Mouse (Mus musculus) c-Kit-negative CD71-positive TER-119-positive erythroid progenitor cells, embryonic 14.5 days (primary cell): ENCODE data around the gene Atf1.

Experiments used
- DNase-seq: peaks from one replicate; pipeline ENCODE4 v3.0.0-alpha.2; 2013; ENCODE audit warnings: low read depth, low spot score

Gene Atf1

GRCm38 (mm10) chr15:100227663-100228534, at the start of gene Atf1:
Gene Atf1, plus strand, starts transcription at chr15:100227819.
- DNase-seq: peak; percentile 79

GRCm38 (mm10) chr15:100178487-100178886, 49.1 kb upstream of the Atf1 start:
- no peak for DNase-seq

- no peak for DNase-seq
Observed at GRCm38 (mm10) chr15:100179685-100180084, 47.9 kb upstream of the Atf1 start.

- no peak for DNase-seq
Observed at GRCm38 (mm10) chr15:100180221-100180620, 47.4 kb upstream of the Atf1 start.

GRCm38 (mm10) chr15:100181841-100182240, 45.8 kb upstream of the Atf1 start:
- DNase-seq: no peak

GRCm38 (mm10) chr15:100182526-100183280, 44.9 kb upstream of the Atf1 start:
- no peak for DNase-seq

GRCm38 (mm10) chr15:100183510-100183909, 44.1 kb upstream of the Atf1 start:
- DNase-seq: no peak

GRCm38 (mm10) chr15:100184821-100185496, 42.7 kb upstream of the Atf1 start:
- no peak for DNase-seq

GRCm38 (mm10) chr15:100186234-100186633, 41.4 kb upstream of the Atf1 start:
- no peak for DNase-seq

GRCm38 (mm10) chr15:100186882-100187672, 40.5 kb upstream of the Atf1 start:
- no peak for DNase-seq

- DNase-seq: no peak
Observed at GRCm38 (mm10) chr15:100188542-100188941, 39.1 kb upstream of the Atf1 start.

GRCm38 (mm10) chr15:100188962-100189404, 38.6 kb upstream of the Atf1 start:
- DNase-seq: no peak

- DNase-seq: no peak
Observed at GRCm38 (mm10) chr15:100190083-100190482, 37.5 kb upstream of the Atf1 start.

- DNase-seq: no peak
Observed at GRCm38 (mm10) chr15:100198983-100199745, 28.5 kb upstream of the Atf1 start.

GRCm38 (mm10) chr15:100199790-100200189, 27.8 kb upstream of the Atf1 start:
- DNase-seq: no peak

- DNase-seq: no peak
Observed at GRCm38 (mm10) chr15:100201806-100202205, 25.8 kb upstream of the Atf1 start.

- DNase-seq: no peak
Observed at GRCm38 (mm10) chr15:100202431-100203015, 25.1 kb upstream of the Atf1 start.

GRCm38 (mm10) chr15:100204574-100204973, 23.0 kb upstream of the Atf1 start:
- DNase-seq: no peak

GRCm38 (mm10) chr15:100210013-100210412, 17.6 kb upstream of the Atf1 start:
- no peak for DNase-seq

- no peak for DNase-seq
Observed at GRCm38 (mm10) chr15:100213339-100213738, 14.3 kb upstream of the Atf1 start.
